Mouse (Mus musculus) gastrocnemius, adult 18-20 months (tissue): ENCODE data around the gene 4930562C15Rik. TPM values are rescaled to one million over a fixed set of nuclear protein-coding genes. Genes with fewer than 3 reads are reported as not detected.

ENCODE experiments used
- DNase-seq: peaks from one replicate; pipeline ENCODE4 v3.0.0; 2021; ENCODE audit warnings: low spot score
- total RNA-seq, 2 experiments: library from RNA; stranded (reverse); gene quantifications; 2 replicates each; pipeline ENCODE4 v1.2.3; 2021

Gene 4930562C15Rik
- total RNA-seq, 2 experiments from 2014 or later: not detected

DNA sequence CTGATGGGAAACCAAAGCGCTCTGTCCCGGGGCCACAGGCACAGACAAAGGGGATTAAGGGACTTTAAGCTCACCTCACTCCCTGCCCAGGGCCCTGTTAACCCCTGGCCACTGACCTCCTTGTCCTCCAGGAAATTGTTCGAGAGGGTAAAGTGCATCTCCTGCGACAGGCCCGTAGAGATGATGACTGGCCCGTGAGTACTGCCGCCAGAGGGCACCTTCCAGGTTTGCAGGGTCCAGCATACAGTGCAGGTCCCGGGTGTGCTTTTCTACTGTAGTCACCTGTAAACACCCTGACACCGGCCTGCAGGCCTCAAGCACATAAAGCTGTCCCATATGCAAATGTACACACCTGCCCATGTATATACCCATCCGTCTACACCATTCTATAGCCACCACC lies 26.2 kb downstream of the 4930562C15Rik start:
- DNase-seq: no peak

- peak; percentile 69 for DNase-seq
Measured at GRCm38 (mm10) chr16:4862863-4863483, 27.8 kb downstream of the 4930562C15Rik start.

GRCm38 (mm10) chr16:4863742-4864141 lies 28.5 kb downstream of the 4930562C15Rik start:
- DNase-seq: no peak

- no peak for DNase-seq
Measured at GRCm38 (mm10) chr16:4866101-4866695, 31.0 kb downstream of the 4930562C15Rik start.

DNA sequence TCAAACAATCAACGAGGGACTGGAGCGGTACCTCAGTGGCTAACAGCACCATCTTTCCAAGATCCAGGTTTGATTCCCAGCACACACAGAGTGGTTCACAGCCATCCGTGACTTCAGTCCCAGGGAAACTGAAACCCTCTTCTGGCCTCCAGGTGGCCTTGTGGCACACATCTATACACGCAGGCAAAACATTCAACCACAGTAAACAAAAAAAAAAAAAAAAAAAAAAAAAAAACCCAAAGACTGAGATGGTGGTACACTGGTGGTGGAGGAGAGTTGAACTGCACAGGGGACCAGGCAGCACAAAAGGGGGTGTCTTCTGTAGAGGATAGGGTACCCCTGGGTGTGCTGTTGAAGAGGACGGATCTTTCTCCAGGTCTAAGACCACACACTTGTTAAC lies 35.3 kb downstream of the 4930562C15Rik start:
- no peak for DNase-seq

- DNase-seq: no peak
Measured at GRCm38 (mm10) chr16:4871926-4872325, 36.7 kb downstream of the 4930562C15Rik start.

DNA sequence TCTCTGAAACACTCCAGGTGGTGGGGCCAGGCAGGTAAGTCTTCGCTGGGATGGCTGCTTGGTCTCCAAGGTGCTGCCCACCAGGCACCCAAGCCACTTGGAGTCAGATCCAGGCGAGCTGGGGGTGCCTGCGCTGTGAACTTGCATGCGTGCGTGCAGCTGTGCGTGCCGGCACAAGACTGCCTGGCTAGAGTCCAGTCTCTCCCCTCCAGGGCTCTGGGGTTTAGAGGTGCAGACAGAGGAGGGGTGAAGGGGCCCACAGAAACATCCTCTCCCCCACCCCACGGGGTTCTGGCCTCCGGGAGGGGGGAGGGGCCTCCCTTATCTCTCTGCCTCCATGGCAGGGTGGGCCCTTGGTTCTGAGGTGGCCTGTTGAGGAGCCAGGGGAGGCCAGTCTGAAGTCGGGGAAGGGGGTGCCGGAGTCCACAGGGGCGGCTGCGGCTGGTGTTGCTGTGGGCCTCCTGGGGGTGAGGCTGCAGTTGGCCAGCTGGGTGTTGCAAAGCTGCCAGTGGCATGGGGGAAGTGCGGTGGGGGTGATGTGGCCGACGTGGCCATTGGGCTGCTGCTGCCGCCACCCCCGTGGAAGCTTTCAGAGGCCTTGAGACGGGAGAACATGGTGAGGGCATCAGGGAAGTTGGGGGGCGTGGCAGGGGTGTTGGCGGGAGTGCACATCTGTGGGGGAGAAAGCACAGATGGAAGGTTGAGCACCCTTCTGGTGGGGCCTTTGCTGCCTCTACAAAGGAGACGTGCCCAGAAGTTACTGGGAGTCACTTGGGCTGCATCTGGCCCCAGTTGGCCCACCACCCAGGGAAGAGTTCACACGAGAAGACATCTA lies 40.2 kb downstream of the 4930562C15Rik start:
- no peak for DNase-seq

DNA sequence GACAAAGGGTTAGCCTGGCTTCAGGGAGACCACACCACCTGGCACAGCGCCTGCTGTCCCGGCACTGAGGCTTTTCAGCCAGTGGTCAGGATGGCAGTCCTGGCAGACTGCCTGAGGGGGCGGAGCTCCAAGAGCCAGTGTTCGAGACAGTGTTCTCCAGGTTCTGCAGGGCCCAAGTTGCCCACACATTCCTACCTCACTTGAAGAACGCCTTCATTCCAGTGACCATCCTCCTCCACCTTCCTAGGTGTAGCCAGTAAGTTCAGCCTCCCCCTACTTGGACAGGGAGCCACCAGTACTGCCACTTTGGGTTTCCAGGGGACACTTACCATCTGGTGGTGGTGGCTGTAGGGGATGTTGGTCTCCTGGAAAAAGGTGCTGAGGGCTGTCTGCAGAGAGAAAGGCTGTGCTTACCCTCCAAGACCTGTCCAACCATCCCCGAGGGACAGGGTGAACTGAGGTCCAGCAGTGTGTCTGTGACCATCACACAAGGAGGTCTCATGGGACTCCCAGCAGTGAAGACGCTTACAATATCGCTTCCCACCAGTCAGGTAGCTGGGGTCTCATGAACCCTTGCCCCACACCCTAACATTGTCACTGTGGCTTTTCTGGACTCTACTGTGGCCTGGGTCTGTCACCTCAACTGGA lies 40.9 kb downstream of the 4930562C15Rik start:
- no peak for DNase-seq

- no peak for DNase-seq
Measured at GRCm38 (mm10) chr16:4877195-4877594, 42.0 kb downstream of the 4930562C15Rik start.

DNA sequence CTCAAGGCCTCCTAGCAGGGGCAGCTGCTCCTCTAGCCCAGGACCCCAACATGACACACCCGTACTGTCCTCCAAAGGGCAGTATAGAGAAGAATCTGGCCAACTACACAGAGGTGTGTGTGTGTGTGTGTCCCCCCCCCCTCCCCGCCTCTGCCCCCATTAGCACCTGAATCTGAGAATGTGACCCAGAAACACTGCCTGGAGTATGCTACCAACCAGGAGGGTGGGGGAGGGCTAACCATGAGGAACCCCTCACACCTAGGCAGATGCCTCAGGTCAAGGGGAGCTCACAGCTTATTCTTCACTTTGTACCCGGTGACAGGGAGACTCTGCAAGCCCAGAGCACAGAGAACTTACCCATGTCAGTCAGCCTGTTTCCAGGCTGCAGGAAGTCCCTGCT lies 42.5 kb downstream of the 4930562C15Rik start:
- no peak for DNase-seq

DNA sequence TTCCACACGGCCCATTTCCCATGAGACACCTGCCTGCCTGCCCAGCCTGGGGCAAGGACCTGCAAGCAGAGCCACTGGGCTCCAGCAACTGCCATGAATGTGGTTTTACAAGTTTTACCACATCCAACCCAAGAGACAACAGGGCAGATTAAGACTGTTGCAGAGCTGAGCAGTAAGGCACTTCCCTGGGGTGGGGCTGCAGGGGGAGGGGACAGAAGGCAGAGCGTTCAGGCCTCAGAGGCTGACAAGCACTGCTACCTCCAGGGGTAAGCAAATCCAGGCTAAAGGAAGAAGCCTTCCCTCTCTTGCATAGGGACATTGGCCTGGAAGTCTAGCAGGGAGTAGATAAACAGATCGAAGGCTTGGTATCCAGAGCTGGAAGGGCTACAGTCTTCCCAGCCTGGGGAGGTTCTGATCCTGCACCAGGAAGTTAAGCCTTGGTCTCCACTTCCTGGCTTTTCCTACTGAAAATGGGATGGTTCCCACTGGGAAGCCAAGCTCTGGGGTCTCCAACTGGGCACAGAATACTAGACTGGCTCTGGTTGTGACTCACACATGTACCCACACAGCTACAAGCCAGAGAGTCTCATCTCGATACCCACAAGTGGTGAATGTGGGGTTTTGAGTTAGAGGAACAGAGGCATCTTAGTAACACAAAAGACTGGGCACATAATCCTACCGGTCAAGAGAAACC lies 43.1 kb downstream of the 4930562C15Rik start:
- no peak for DNase-seq

DNA sequence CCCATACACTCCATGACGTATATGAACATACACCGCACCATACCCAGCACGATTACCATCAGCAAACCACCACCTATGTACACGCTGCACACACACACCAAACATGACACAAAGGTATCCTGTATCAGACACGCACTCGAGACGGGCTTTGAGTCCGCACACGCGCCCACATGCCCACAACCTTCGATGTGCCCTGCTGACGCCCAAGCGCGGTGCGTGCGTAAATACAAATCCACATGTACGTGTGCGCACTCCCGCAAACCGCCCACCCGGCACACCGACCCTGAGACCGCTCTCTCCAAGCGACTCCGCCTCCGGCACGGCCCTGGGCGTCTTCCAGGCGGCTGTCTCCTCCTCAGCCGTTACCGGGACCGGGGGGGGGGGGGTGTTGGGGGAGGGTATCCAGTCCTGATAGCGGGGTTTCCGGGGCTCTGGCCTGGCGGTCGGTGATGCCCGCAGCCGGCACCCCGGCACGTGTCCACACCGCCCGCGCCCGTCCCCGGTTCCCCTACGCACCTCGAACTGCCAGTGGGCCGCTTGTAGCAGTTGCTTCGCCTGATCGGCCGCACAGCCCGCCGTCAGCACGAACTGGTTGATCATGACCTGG lies 44.0 kb downstream of the 4930562C15Rik start:
- DNase-seq: no peak

DNA sequence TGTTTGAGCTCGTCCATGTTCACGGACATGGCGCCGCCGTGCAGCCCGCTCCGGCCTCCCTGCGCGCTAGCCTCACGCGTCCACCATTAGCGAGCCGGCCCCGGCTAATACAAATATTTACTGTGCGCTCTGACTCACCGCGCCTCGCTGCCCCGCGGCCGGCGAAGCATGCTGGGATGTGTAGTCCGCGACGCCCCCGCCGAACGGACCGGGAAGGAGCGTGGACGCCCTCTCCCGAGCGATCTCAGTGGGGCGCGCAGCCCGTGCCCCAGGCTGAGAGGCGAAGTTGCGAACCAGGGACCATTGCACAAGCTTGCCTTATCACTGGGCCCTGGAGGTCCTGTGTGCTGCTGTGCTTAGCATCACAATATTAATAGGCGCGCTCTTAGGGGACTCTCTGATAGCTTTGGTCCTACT lies 44.5 kb downstream of the 4930562C15Rik start:
- peak; percentile 91 for DNase-seq

- DNase-seq: peak; percentile 97
Measured at GRCm38 (mm10) chr16:4880136-4880825, 45.1 kb downstream of the 4930562C15Rik start, which contains the start of gene Ubald1. TSS of gene Ubald1 (minus strand) at chr16:4880315.

DNA sequence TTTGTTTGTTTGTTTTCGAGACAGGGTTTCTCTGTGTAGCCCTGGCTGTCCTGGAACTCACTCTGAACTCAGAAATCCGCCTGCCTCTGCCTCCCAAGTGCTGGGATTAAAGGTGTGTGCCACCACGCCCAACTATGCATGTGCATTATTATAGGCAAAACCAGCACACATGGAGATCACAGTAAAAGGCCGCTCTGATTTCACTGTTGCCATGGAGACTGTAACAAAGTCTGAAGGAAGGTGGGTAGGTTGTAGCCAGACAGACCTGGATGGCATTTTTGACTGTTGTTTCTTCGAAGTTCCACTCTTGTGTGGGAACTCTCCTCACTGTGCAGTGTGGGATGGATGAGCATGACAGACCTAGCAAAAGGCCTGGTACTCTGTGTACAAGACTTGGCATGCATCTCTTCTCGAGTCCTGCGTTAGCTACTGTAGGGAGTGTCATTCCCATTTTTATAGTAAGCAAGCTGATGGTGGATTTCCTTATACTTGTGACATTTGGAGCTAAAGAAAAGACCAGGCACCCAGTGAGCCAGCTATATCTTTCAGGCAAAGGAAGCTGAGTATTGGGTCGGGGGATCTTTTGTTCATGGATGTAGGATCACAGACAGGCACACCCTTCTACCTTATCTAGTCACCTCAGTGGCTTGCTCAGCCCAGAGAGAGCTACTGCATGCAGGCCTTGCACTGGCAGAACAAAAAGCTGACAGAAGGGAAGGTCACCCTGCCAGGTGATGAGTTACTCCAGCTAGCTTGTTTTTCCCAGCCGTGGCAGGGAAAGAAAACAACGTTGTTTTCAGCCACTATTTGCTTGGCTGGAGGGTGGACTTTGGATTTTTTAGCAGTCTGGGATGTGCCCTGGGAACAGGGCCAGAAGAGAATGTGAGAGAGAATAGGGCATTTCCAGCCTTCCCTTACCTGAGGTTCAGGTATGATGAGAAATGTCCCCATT lies 46.5 kb downstream of the 4930562C15Rik start:
- DNase-seq: no peak

DNA sequence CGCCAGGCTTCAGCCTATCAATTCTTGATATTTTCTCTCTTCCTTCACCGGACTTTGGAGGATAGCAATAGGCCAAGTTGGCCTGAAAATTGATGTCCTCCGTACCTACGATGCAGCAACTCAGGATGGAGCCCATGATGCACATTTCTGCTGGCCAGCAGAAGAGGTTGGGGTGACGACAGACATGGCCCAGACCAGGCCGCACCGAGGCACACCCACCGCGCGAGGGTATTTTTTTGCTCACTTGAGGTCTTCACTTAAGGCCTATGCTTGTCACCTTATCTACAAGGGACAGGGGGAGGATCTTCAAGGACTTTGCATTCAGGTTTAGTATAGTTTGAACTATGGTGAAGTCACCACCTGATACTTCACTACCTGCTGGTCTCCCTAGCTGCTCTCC lies 49.7 kb downstream of the 4930562C15Rik start:
- no peak for DNase-seq

GRCm38 (mm10) chr16:4885760-4886689 lies 50.8 kb downstream of the 4930562C15Rik start, which contains the start of gene Mgrn1:
TSS of gene Mgrn1 (plus strand) at chr16:4886249.
- peak; percentile 86 for DNase-seq

- DNase-seq: no peak
Measured at GRCm38 (mm10) chr16:4886690-4887020, 51.4 kb downstream of the 4930562C15Rik start.
